Mouse (Mus musculus) bone marrow, adult 2 months (tissue): ENCODE measurements at regions not wholly inside any gene's neighbourhood (a gene's known extent, or its start where the extent isn't known, plus 50 kb on each side); places are given as distances from the start of the nearest gene placed in this dataset.

Experiments used
- CTCF ChIP-seq: fragments of 200-500 bp; IDR thresholded peaks from 2 replicates; pipeline ENCODE4 v1.5.1; 2011; ENCODE audit warnings: low read length, control low read depth; ENCODE audit not compliant: control insufficient read depth, insufficient read depth
- POLR2A ChIP-seq: fragments of 200-500 bp; IDR thresholded peaks from 2 replicates; pipeline ENCODE4 v1.6.1; 2011; ENCODE audit warnings: low read depth, mild to moderate bottlenecking, control low read depth, low read length, borderline replicate concordance; ENCODE audit not compliant: control insufficient read depth

DNA sequence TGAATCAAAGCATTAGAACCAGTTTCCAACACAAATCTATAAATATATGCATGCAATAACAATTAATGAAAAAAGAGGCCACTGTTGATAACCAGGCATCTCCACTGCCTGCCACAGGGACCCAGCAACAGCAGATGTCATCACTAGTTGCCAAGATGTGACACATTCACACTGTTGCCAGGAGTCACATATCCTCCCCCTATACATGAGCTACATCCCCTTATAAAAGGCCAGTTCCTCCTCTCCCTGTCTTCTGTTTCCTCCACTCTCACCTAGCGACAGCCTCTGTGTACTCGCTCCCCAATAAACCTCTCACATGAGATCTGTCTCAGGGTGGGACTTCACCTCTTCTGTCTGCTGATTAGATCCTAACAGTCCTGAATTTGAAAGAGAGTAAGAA, 211.4 kb downstream of the Mreg start:
- TF ChIP-seq CTCF (no peak), POLR2A (no peak)
